Mouse (Mus musculus): ENCODE data around the gene Ncor1. TPM values are rescaled to one million over a fixed set of nuclear protein-coding genes. Genes with fewer than 3 reads are reported as not detected.

The Ncor1 gene
- 60.1 and 135 TPM in 2 replicates for polyA plus RNA-seq (2015; fragmentation: Nextera tagmentation; extraction: Ambion mirVana)

DNA sequence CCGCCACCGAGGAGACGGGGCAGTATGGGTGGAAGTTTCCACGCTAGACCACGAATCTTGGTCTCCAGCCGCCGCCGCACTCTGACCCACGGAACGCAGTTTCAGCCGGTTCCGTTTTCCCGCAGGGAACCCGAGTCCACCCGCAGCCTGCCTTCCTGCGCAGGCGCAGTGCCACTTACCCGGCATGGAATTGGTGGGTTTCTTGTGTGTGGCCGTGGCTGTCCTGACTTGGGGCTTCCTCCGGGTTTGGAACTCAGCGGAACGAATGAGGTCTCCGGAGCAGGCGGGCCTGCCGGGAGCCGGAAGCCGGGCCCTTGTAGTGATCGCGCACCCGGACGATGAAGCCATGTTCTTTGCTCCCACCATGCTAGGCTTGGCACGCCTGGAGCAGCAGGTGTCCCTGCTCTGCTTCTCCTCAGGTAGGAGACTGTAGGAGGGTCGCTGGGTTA is at the start of gene Ncor1, which contains the start of gene Pigl:
TSS of gene Ncor1 (minus strand) at position 266 of the 449 bp plus-strand sequence.
TSS of gene Pigl (plus strand) at position 185 of the 449 bp plus-strand sequence.
- peak; percentile 65 for ATAC-seq
- no peaks in the 10 kb centered on the region for H3K27me3 ChIP-seq (replicated peaks; ENCODE audit: control insufficient read depth, insufficient read depth, low read length)
- peak within 1 kb of the TSS; percentile 71 for H3K4me2 ChIP-seq (ENCODE audit: low read length)
- peak within 1 kb of the TSS; percentile 68 for H3K4me3 ChIP-seq (ENCODE audit: low read length)
- 0% methylated on average over 33 of the region's 33 CpGs for WGBS
- no peaks in the 10 kb centered on the region for H3K36me3 ChIP-seq (ENCODE audit: control insufficient read depth, insufficient read depth, low read length)
- peak within 1 kb of the TSS; percentile 98 for H3K9ac ChIP-seq (ENCODE audit: low read depth, low read length)
- H3K4me1 ChIP-seq (ENCODE audit: control insufficient read depth, insufficient read depth, low read depth, low read length) = peaks cover 17% of the 10 kb centered on the region
- no peaks in the 10 kb centered on the region for H3K9me3 ChIP-seq (ENCODE audit: control insufficient read depth, low read length)
- peak within 1 kb of the TSS; percentile 98 for H3K27ac ChIP-seq (ENCODE audit: low read depth, low read length)

DNA sequence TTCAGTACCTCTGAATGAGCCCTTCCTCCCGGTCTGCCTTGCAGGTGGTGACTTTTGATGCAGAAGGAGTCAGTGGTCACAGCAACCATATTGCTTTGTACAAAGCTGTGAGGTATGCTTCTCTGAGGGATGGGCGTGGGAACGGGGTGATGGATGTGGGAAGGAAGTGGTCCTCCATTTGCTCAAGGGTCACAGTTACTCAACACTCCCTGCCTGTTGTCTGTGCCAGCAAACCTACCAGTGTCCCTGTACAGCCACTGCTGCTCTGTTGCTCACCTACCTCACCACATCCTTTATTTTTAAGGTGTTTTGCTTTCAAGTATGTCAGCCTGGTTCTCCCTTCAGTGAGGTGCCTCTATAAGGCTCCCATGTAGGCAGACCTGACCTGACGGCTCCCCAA is 49.3 kb upstream of the Ncor1 start:
- Histone ChIP-seq H3K4me1 (ENCODE audit: control insufficient read depth, insufficient read depth, low read depth, low read length) (no peaks in the 10 kb centered on the region; the same call in 1 of the 2 replicates), H3K27ac (ENCODE audit: low read depth, low read length) (no peak overlapping the region), H3K4me2 (ENCODE audit: low read length) (no peak overlapping the region), H3K27me3 (replicated peaks; ENCODE audit: control insufficient read depth, insufficient read depth, low read length) (no peaks in the 10 kb centered on the region), H3K9ac (ENCODE audit: low read depth, low read length) (no peak overlapping the region), H3K9me3 (ENCODE audit: control insufficient read depth, low read length) (no peaks in the 10 kb centered on the region), H3K4me3 (ENCODE audit: low read length) (no peak overlapping the region), H3K36me3 (ENCODE audit: control insufficient read depth, insufficient read depth, low read length) (no peaks in the 10 kb centered on the region)
- WGBS = 79% methylated on average over 4 of the region's 4 CpGs
- no peak for ATAC-seq

DNA sequence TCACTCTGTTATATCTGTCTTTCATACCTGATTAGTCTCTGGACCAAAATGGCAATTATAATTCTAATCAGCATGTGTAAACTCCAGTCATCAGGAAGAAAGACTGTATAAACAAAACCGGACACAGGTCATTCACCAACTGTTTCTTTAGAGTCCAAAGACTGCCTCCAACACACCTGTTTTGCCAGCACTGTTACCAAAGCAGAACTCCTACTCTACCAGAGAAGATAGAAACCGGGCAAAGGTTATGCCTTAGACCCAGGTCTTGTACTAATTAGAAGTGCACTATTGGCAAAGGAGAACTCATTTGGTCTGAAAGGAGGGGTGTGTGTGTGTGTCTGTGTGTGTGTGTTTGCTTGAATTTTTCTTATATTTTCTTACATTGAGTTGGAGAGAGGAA is 42.2 kb upstream of the Ncor1 start:
- H3K4me2 ChIP-seq (ENCODE audit: low read length) = no peak overlapping the region
- 87% methylated on average over 2 of the region's 2 CpGs for WGBS
- no peak overlapping the region for H3K27ac ChIP-seq (ENCODE audit: low read depth, low read length)
- H3K9ac ChIP-seq (ENCODE audit: low read depth, low read length) = no peak overlapping the region
- no peaks in the 10 kb centered on the region for H3K27me3 ChIP-seq (replicated peaks; ENCODE audit: control insufficient read depth, insufficient read depth, low read length)
- ATAC-seq = no peak
- no peaks in the 10 kb centered on the region for H3K9me3 ChIP-seq (ENCODE audit: control insufficient read depth, low read length)
- H3K36me3 ChIP-seq (ENCODE audit: control insufficient read depth, insufficient read depth, low read length) = no peaks in the 10 kb centered on the region
- no peaks in the 10 kb centered on the region for H3K4me1 ChIP-seq (ENCODE audit: control insufficient read depth, insufficient read depth, low read depth, low read length)
- H3K4me3 ChIP-seq (ENCODE audit: low read length) = no peak overlapping the region

DNA sequence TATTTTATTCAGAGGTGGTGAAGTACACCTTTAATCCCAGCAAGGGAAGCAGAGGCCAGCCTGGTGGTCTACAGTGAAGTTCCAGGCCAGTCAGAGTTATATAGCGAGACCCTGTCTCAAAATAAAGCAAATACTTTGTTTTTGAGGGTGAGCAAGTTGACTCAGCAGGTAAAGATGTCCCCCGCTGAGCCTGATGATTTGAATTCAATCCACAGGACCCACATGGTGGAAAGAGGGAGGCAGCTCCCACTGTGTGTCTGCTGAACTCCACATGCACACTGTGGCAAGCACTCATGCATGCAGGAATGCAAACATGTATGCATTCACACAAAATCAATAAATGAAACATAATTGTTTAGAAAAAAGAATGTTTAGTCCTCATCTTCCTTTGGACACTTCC is 40.5 kb upstream of the Ncor1 start:
- Histone ChIP-seq H3K27ac (ENCODE audit: low read depth, low read length) (no peak overlapping the region), H3K4me2 (ENCODE audit: low read length) (no peak overlapping the region), H3K9me3 (ENCODE audit: control insufficient read depth, low read length) (no peaks in the 10 kb centered on the region), H3K4me3 (ENCODE audit: low read length) (no peak overlapping the region), H3K4me1 (ENCODE audit: control insufficient read depth, insufficient read depth, low read depth, low read length) (peaks cover 5% of the 10 kb centered on the region), H3K9ac (ENCODE audit: low read depth, low read length) (no peak overlapping the region), H3K36me3 (ENCODE audit: control insufficient read depth, insufficient read depth, low read length) (no peaks in the 10 kb centered on the region), H3K27me3 (replicated peaks; ENCODE audit: control insufficient read depth, insufficient read depth, low read length) (no peaks in the 10 kb centered on the region)
- ATAC-seq = no peak
- WGBS = 79% methylated on average over 2 of the region's 2 CpGs

DNA sequence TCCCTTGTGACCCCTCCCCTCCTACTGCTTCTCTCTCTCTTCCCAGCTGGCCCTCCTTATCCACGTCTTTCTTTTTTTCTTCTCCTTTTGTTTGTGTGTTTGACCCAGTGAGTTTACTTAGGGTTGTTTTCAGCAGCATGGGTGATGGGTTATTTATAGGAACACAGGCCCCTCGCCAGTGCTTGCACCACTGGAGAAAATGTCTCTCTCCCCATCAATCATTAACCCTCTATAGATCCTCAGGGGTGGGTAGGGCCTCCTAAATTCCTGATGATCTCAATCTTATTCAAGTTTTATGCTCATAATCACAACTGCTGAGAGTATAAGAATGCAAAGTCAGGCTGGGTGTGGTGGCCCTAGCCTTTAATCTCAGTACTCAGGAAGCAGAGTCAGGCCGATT is 38.8 kb upstream of the Ncor1 start:
- H3K9me3 ChIP-seq (ENCODE audit: control insufficient read depth, low read length) = no peaks in the 10 kb centered on the region
- no peak overlapping the region for H3K4me3 ChIP-seq (ENCODE audit: low read length)
- no peak overlapping the region for H3K27ac ChIP-seq (ENCODE audit: low read depth, low read length)
- no peak for ATAC-seq
- H3K36me3 ChIP-seq (ENCODE audit: control insufficient read depth, insufficient read depth, low read length) = no peaks in the 10 kb centered on the region
- H3K4me1 ChIP-seq (ENCODE audit: control insufficient read depth, insufficient read depth, low read depth, low read length) = peaks cover 5% of the 10 kb centered on the region
- no peaks in the 10 kb centered on the region for H3K27me3 ChIP-seq (replicated peaks; ENCODE audit: control insufficient read depth, insufficient read depth, low read length)
- no peak overlapping the region for H3K4me2 ChIP-seq (ENCODE audit: low read length)
- H3K9ac ChIP-seq (ENCODE audit: low read depth, low read length) = no peak overlapping the region
- 52% methylated on average over 3 of the region's 3 CpGs for WGBS

DNA sequence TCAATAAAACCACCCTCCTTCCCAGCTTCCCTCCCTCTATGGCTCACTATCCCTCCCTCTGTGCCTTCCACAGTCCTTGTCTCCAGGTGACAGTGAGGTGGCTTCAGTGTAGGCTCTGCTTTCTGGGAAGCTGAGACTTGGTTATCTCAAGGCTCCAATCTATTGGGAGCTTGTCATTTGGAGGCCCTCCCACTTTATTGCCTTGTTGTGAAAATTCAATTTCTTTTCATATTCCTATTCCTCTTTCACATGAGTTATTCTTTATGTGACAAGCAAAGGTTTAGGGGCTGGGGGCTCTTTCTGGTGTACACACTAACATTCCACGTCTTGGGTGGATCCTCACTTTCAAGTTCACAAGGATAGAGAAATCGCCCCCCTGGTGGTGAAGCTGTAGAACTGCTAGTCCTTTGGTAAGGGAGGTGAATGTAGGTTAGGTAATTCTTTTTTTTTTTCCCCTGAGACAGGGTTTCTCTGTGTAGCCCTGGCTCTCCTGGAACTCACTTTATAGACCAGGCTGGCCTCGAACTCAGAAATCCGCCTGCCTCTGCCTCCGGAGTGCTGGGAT is 37.9 kb upstream of the Ncor1 start:
- Histone ChIP-seq H3K4me1 (ENCODE audit: control insufficient read depth, insufficient read depth, low read depth, low read length) (peaks cover 5% of the 10 kb centered on the region), H3K27me3 (replicated peaks; ENCODE audit: control insufficient read depth, insufficient read depth, low read length) (no peaks in the 10 kb centered on the region), H3K36me3 (ENCODE audit: control insufficient read depth, insufficient read depth, low read length) (no peaks in the 10 kb centered on the region), H3K4me3 (ENCODE audit: low read length) (no peak overlapping the region), H3K9me3 (ENCODE audit: control insufficient read depth, low read length) (no peaks in the 10 kb centered on the region), H3K4me2 (ENCODE audit: low read length) (no peak overlapping the region), H3K9ac (ENCODE audit: low read depth, low read length) (no peak overlapping the region), H3K27ac (ENCODE audit: low read depth, low read length) (no peak overlapping the region)
- WGBS = 64% methylated on average over 5 of the region's 5 CpGs
- ATAC-seq = no peak

DNA sequence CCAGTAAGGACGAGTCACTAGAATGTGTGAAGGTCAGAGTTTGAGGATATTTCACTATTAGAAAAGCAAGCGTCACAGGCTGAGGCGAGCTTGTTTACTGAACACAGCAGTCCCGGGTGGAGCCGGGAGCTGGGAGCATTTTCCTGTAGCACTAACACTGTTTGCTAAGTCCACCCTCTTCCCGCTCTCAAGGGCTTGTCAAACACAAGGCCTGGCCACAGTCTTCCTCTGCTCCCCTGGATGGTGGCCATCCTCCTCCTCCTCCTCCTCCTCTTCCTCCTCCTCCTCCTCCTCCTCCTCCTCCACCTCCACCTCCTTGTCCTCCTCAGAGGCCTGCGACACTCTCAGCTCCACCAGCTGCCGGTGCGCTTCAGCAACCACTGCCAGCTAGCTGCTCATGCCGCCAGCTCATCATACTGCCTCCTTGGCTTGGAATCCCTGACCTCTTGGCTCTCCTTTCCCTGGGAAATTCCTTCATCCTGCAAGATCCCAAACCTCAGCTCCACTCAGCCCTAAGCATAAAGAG is 37.0 kb upstream of the Ncor1 start:
- Histone ChIP-seq H3K27me3 (replicated peaks; ENCODE audit: control insufficient read depth, insufficient read depth, low read length) (no peaks in the 10 kb centered on the region), H3K27ac (ENCODE audit: low read depth, low read length) (peak overlapping the region; percentile 48; the same call in 1 of the 2 replicates), H3K9ac (ENCODE audit: low read depth, low read length) (peak overlapping the region; percentile 35; the same call in 1 of the 2 replicates), H3K4me3 (ENCODE audit: low read length) (no peak overlapping the region), H3K9me3 (ENCODE audit: control insufficient read depth, low read length) (no peaks in the 10 kb centered on the region), H3K36me3 (ENCODE audit: control insufficient read depth, insufficient read depth, low read length) (no peaks in the 10 kb centered on the region), H3K4me2 (ENCODE audit: low read length) (no peak overlapping the region), H3K4me1 (ENCODE audit: control insufficient read depth, insufficient read depth, low read depth, low read length) (peaks cover 5% of the 10 kb centered on the region)
- no peak for ATAC-seq
- 31% methylated on average over 10 of the region's 10 CpGs for WGBS

DNA sequence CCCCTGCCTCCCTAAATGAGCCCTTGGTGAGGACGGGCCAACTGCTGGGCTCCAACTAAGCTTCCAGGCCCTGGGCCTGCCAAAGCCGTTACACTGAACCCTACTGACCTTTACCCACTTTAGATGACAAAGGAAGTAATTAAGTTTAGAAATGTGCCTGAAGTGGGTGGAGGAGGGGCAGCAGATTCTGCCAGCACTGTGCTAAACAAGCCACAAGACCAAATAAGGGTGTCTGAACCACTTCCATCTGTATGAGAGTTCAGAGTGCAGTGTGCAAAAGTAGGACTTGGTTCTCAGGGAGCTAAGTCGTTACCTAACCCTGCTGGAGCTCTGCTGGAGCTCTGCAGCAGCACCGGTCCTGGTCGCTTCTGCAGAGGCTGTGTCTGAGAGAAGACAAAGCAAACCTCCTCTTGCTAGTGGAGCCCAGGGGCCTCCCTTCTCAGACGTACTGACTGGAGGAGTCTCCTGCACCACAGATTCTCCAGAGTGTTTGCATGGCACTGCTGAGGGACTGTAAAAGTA is 36.5 kb upstream of the Ncor1 start:
- ATAC-seq = no peak
- 5% methylated on average over 6 of the region's 6 CpGs for WGBS

DNA sequence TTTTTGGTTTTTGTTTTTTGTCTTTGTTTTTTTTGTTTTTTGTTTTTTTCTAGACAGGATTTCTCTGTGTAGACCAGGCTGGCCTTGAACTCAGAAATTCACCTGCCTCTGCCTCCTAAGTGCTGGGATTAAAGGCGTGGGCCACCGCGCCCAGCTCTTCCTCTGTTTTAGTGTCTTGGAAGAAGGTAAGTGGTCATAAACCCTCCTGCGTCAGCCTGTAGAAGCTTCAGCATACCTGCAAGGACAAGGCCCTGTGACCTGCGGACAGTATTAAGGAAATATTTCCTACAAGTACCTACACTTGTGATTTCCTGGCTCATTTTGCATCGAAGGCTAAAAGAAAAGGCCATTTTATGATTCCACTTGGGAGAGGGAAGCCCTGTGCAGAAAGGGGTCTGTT is 35.4 kb upstream of the Ncor1 start:
- Histone ChIP-seq H3K9me3 (ENCODE audit: control insufficient read depth, low read length) (no peaks in the 10 kb centered on the region), H3K27ac (ENCODE audit: low read depth, low read length) (no peak overlapping the region), H3K9ac (ENCODE audit: low read depth, low read length) (no peak overlapping the region), H3K4me1 (ENCODE audit: control insufficient read depth, insufficient read depth, low read depth, low read length) (peaks cover 5% of the 10 kb centered on the region), H3K36me3 (ENCODE audit: control insufficient read depth, insufficient read depth, low read length) (no peaks in the 10 kb centered on the region), H3K27me3 (replicated peaks; ENCODE audit: control insufficient read depth, insufficient read depth, low read length) (no peaks in the 10 kb centered on the region), H3K4me2 (ENCODE audit: low read length) (no peak overlapping the region), H3K4me3 (ENCODE audit: low read length) (no peak overlapping the region)
- 96% methylated on average over 6 of the region's 6 CpGs for WGBS
- ATAC-seq = no peak

More for the DNA sequence above, 36.5 kb upstream of the Ncor1 start:
- H3K4me2 ChIP-seq (ENCODE audit: low read length) = no peak overlapping the region
- peak overlapping the region; percentile 35 for H3K9ac ChIP-seq (ENCODE audit: low read depth, low read length)
- no peaks in the 10 kb centered on the region for H3K36me3 ChIP-seq (ENCODE audit: control insufficient read depth, insufficient read depth, low read length)
- peak overlapping the region; percentile 48; the same call in 1 of the 2 replicates for H3K27ac ChIP-seq (ENCODE audit: low read depth, low read length)
- peaks cover 5% of the 10 kb centered on the region for H3K4me1 ChIP-seq (ENCODE audit: control insufficient read depth, insufficient read depth, low read depth, low read length)
- H3K9me3 ChIP-seq (ENCODE audit: control insufficient read depth, low read length) = no peaks in the 10 kb centered on the region
- no peak overlapping the region for H3K4me3 ChIP-seq (ENCODE audit: low read length)
- no peaks in the 10 kb centered on the region for H3K27me3 ChIP-seq (replicated peaks; ENCODE audit: control insufficient read depth, insufficient read depth, low read length)
